Mouse (Mus musculus) hindbrain, embryonic 12.5 days (tissue): ENCODE measurements at regions not wholly inside any gene's neighbourhood (a gene's known extent, or its start where the extent isn't known, plus 50 kb on each side); places are given as distances from the start of the nearest gene placed in this dataset.

Source experiments
- ATAC-seq: fragments of 200-750 bp; cut with Nextera tagmentation; 2 replicates; pipeline ENCODE4 v1.8.0; 2017; ENCODE audit warnings: moderate TSS enrichment; ENCODE audit not compliant: low FRiP score
- H3K27ac ChIP-seq: fragments of 300-500 bp; sonication (generic); 2 replicates; pipeline ENCODE4 v1.5.1; 2016; ENCODE audit warnings: mild to moderate bottlenecking
- H3K27me3 ChIP-seq: fragments of 300-500 bp; sonication (generic); 2 replicates; pipeline ENCODE4 v1.6.1; 2016; ENCODE audit warnings: mild to moderate bottlenecking
- H3K36me3 ChIP-seq: fragments of 300-500 bp; sonication (generic); 2 replicates; pipeline ENCODE4 v1.6.1; 2016; ENCODE audit warnings: mild to moderate bottlenecking
- H3K4me1 ChIP-seq: fragments of 300-500 bp; sonication (generic); 2 replicates; pipeline ENCODE4 v1.6.1; 2016
- H3K4me2 ChIP-seq: fragments of 300-500 bp; sonication (generic); replicated peaks from 2 replicates; pipeline ENCODE4 v1.6.1; 2016; ENCODE audit warnings: mild to moderate bottlenecking
- H3K4me3 ChIP-seq: fragments of 300-500 bp; sonication (generic); 2 replicates; pipeline ENCODE4 v1.5.1; 2016; ENCODE audit warnings: mild to moderate bottlenecking
- H3K9ac ChIP-seq: fragments of 300-500 bp; sonication (generic); 2 replicates; pipeline ENCODE4 v1.6.1; 2016; ENCODE audit warnings: mild to moderate bottlenecking, moderate library complexity
- H3K9me3 ChIP-seq: fragments of 300-500 bp; sonication (generic); replicated peaks from 2 replicates; pipeline ENCODE4 v1.6.1; 2016; ENCODE audit warnings: mild to moderate bottlenecking
- WGBS: fragments of 180-500 bp; shearing (Covaris S2); methylation state at CpG from one replicate; pipeline ENCODE4 v1.1.7; 2016; 5-methylcytosine and 5-hydroxymethylcytosine counted together

GRCm38 (mm10) chr3:120810527-120810926, 361.0 kb downstream of the Rwdd3 start:
- 72% methylated on average over 5 of the region's 5 CpGs for WGBS
- H3K27ac ChIP-seq, result peak overlapping the region; percentile 14; the same call in 1 of the 2 replicates
- H3K9me3 ChIP-seq, result no peaks in the 10 kb centered on the region
- H3K36me3 ChIP-seq, result no peaks in the 10 kb centered on the region
- no peak overlapping the region for H3K4me3 ChIP-seq
- peaks cover 3% of the 10 kb centered on the region; the same call in 1 of the 2 replicates for H3K4me1 ChIP-seq
- H3K4me2 ChIP-seq, result no peak overlapping the region
- no peaks in the 10 kb centered on the region for H3K27me3 ChIP-seq
- no peak overlapping the region for H3K9ac ChIP-seq
- ATAC-seq, result no peak

DNA sequence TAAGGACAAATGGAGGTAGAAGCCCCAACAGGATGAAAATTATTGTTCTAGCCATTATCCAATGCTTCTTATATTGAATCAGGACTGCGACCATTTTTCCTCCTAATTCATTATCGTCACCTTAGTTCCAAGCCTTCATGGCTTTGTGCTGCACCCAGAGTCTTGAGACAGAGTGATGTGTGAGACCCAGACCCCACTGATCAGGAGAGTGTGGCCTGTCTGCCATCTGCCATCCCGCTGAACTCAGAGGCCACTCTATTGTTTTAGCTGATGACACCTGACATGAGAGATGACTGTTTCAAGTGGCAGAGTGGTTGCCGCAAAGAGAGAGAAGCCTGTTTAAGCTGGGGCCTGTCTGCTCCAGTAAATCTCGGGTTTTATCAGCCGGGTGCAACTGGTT, 361.4 kb downstream of the Rwdd3 start:
- ATAC-seq, result peak; percentile 43; the same call in 1 of the 2 replicates
- H3K36me3 ChIP-seq, result no peaks in the 10 kb centered on the region

GRCm38 (mm10) chr3:120786659-120787058, 384.8 kb downstream of the Rwdd3 start:
- Histone ChIP-seq H3K27ac (no peak overlapping the region), H3K4me3 (no peak overlapping the region), H3K9ac (no peak overlapping the region), H3K9me3 (no peaks in the 10 kb centered on the region), H3K36me3 (no peaks in the 10 kb centered on the region), H3K27me3 (no peaks in the 10 kb centered on the region), H3K4me2 (no peak overlapping the region), H3K4me1 (no peaks in the 10 kb centered on the region)
- ATAC-seq, result no peak
- WGBS, result 87% methylated on average over 9 of the region's 9 CpGs

More for the DNA sequence above, 361.4 kb downstream of the Rwdd3 start:
- Histone ChIP-seq H3K4me3 (no peak overlapping the region), H3K9ac (no peak overlapping the region), H3K4me2 (no peak overlapping the region), H3K27me3 (no peaks in the 10 kb centered on the region), H3K27ac (peak overlapping the region; percentile 14; the same call in 1 of the 2 replicates), H3K9me3 (no peaks in the 10 kb centered on the region), H3K4me1 (peaks cover 3% of the 10 kb centered on the region; the same call in 1 of the 2 replicates)
- WGBS, result 57% methylated on average over 6 of the region's 6 CpGs

DNA sequence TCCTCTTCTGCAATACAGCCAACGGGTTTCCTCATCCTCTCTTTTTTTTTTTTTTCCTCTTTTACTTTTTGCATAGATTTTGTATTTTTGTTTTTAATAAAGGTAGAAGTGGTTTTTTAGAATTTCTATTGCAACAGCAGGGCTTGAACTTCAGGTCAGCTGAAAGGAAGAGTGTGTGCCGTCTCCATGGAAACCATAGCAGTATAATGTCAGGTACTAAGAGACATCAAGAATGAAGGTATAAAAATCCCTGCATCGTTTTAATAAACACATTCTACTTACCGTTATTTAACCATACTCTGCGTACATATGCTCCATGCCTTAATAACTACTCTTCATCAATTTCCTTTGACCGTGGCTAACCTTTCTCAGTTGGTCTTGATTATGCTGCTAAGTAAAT, 390.0 kb downstream of the Rwdd3 start:
- no peak for ATAC-seq

DNA sequence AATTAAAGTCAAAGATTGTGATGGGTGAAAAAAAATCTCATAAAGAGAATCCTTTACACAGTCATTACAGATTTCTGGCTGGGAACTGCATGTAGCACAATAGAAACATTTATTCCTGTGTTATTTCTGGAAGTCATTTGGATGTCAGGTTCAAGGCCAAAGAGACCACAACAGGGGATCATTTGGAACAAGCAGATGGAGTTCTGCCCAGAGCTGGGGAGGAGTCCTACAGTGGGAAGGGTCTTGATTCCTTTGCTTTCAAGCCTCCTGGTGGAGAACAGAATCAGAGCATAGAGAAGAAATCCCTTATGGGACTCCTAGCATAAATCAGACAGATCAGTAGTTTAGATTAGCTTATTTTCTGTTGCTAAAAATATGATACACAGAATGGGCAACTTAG, 392.4 kb downstream of the Rwdd3 start:
- Histone ChIP-seq H3K4me2 (no peak overlapping the region), H3K36me3 (no peaks in the 10 kb centered on the region), H3K27ac (no peak overlapping the region), H3K4me3 (no peak overlapping the region), H3K9me3 (no peaks in the 10 kb centered on the region), H3K27me3 (no peaks in the 10 kb centered on the region), H3K4me1 (no peaks in the 10 kb centered on the region), H3K9ac (no peak overlapping the region)
- ATAC-seq, result no peak

More for the DNA sequence above, 390.0 kb downstream of the Rwdd3 start:
- Histone ChIP-seq H3K4me1 (no peaks in the 10 kb centered on the region), H3K36me3 (no peaks in the 10 kb centered on the region), H3K4me3 (no peak overlapping the region), H3K27me3 (no peaks in the 10 kb centered on the region), H3K4me2 (no peak overlapping the region), H3K9me3 (no peaks in the 10 kb centered on the region), H3K27ac (no peak overlapping the region), H3K9ac (no peak overlapping the region)
- WGBS, result 82% methylated on average over 6 of the region's 6 CpGs

- Histone ChIP-seq H3K4me1 (no peaks in the 10 kb centered on the region), H3K27ac (no peak overlapping the region), H3K4me2 (no peak overlapping the region), H3K9ac (no peak overlapping the region), H3K27me3 (no peaks in the 10 kb centered on the region), H3K36me3 (no peaks in the 10 kb centered on the region), H3K9me3 (no peaks in the 10 kb centered on the region), H3K4me3 (no peak overlapping the region)
- WGBS, result 81% methylated on average over 6 of the region's 6 CpGs
- ATAC-seq, result no peak
These were observed 396.5 kb downstream of the Rwdd3 start for GRCm38 (mm10) chr3:120774951-120775350.

- Histone ChIP-seq H3K9ac (no peak overlapping the region), H3K4me3 (no peak overlapping the region), H3K36me3 (no peaks in the 10 kb centered on the region), H3K27me3 (no peaks in the 10 kb centered on the region), H3K4me2 (no peak overlapping the region), H3K9me3 (no peaks in the 10 kb centered on the region), H3K4me1 (no peaks in the 10 kb centered on the region), H3K27ac (no peak overlapping the region)
- no peak for ATAC-seq
- WGBS, result 80% methylated on average over 4 of the region's 4 CpGs
These were observed 409.8 kb downstream of the Rwdd3 start for GRCm38 (mm10) chr3:120761681-120762080.

DNA sequence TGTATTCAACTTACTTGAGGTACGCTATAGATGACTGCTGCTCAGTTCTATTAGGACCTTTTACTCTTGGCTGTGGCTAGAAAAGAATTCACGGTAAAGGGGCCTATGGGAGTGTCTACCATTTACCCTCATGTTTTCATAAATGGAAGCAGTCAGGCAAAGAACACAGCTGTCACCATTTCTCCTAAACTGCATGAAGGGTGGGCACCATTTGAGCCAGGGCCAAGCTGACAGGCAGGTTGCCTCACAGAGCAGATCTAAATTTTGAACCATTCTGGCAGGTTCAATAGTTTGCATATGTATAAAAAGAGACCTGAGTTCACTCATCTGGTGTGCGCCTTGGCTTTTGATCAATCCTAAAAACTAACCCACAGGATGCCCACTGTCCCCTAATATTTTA, 410.3 kb downstream of the Rwdd3 start:
- no peaks in the 10 kb centered on the region for H3K9me3 ChIP-seq
- H3K9ac ChIP-seq, result no peak overlapping the region
- no peak overlapping the region for H3K27ac ChIP-seq
- 88% methylated on average over 3 of the region's 3 CpGs for WGBS
- H3K4me2 ChIP-seq, result no peak overlapping the region
- no peaks in the 10 kb centered on the region for H3K4me1 ChIP-seq
- no peak for ATAC-seq
- no peaks in the 10 kb centered on the region for H3K36me3 ChIP-seq
- H3K27me3 ChIP-seq, result no peaks in the 10 kb centered on the region
- H3K4me3 ChIP-seq, result no peak overlapping the region

GRCm38 (mm10) chr3:120748513-120748912, 423.0 kb downstream of the Rwdd3 start:
- WGBS, result 49% methylated on average over 4 of the region's 4 CpGs
- H3K9ac ChIP-seq, result no peak overlapping the region

DNA sequence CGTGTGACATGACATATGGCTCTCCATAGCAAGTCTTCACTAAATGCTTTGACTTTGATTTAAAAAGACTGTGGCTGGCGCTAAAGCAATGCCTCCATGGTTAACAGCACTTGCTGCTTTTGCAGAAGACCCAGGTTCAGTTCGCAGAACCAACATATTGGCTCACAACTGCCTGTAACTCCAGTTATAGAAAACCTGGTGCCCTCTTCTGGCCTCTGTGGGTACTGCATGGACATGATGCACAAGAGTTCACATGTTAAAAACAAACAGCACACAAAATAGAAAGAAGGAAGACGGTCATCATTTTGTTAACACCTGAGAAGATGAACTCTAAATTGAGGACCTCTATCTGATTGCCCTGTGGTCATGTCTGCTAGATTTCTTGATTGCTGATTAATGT, 423.8 kb downstream of the Rwdd3 start:
- no peak overlapping the region for H3K4me2 ChIP-seq
- no peak overlapping the region for H3K9ac ChIP-seq
- ATAC-seq, result no peak
- 87% methylated on average over 4 of the region's 4 CpGs for WGBS
- no peaks in the 10 kb centered on the region for H3K9me3 ChIP-seq
- H3K4me3 ChIP-seq, result no peak overlapping the region
- H3K36me3 ChIP-seq, result no peaks in the 10 kb centered on the region
- no peaks in the 10 kb centered on the region for H3K27me3 ChIP-seq
- no peak overlapping the region for H3K27ac ChIP-seq
- no peaks in the 10 kb centered on the region for H3K4me1 ChIP-seq

More at GRCm38 (mm10) chr3:120748513-120748912, 423.0 kb downstream of the Rwdd3 start:
- no peaks in the 10 kb centered on the region for H3K27me3 ChIP-seq
- H3K4me1 ChIP-seq, result no peaks in the 10 kb centered on the region
- no peaks in the 10 kb centered on the region for H3K9me3 ChIP-seq
- H3K27ac ChIP-seq, result no peak overlapping the region
- H3K36me3 ChIP-seq, result no peaks in the 10 kb centered on the region
- no peak overlapping the region for H3K4me2 ChIP-seq
- H3K4me3 ChIP-seq, result no peak overlapping the region
- ATAC-seq, result no peak

- H3K4me3 ChIP-seq, result no peak overlapping the region
- no peaks in the 10 kb centered on the region for H3K36me3 ChIP-seq
- peak; percentile 57; the same call in 1 of the 2 replicates for ATAC-seq
- 95% methylated on average over 6 of the region's 6 CpGs for WGBS
- no peak overlapping the region for H3K9ac ChIP-seq
- no peak overlapping the region for H3K4me2 ChIP-seq
- H3K9me3 ChIP-seq, result no peaks in the 10 kb centered on the region
- H3K27ac ChIP-seq, result no peak overlapping the region
- H3K4me1 ChIP-seq, result peaks cover 8% of the 10 kb centered on the region
- H3K27me3 ChIP-seq, result no peaks in the 10 kb centered on the region
These were observed 438.2 kb downstream of the Rwdd3 start for GRCm38 (mm10) chr3:120733332-120733731.

DNA sequence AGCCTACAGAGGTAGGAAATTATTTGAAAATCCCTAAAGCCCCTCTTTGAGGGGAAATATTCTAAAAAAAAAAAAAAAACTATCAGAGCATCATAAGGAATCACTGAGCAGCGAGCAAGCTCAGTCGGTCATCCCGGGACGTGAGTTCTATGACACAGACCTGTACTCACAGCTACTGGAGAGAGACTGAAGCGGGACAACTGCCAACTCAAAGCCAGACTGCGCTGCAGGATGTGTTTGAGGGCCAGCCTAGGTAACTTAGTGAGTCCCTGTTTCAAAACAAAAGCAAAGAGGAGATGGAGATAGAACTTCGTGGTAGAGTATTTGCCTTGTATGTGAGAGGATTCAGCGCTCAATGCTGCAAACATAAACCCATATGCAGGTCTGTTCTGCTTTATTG, 439.1 kb downstream of the Rwdd3 start:
- no peak overlapping the region for H3K4me3 ChIP-seq
- H3K4me2 ChIP-seq, result no peak overlapping the region
- H3K27me3 ChIP-seq, result no peaks in the 10 kb centered on the region
- H3K27ac ChIP-seq, result no peak overlapping the region
- peaks cover 8% of the 10 kb centered on the region for H3K4me1 ChIP-seq
- 95% methylated on average over 8 of the region's 8 CpGs for WGBS
- no peak for ATAC-seq
- no peak overlapping the region for H3K9ac ChIP-seq
- H3K36me3 ChIP-seq, result no peaks in the 10 kb centered on the region
- no peaks in the 10 kb centered on the region for H3K9me3 ChIP-seq

DNA sequence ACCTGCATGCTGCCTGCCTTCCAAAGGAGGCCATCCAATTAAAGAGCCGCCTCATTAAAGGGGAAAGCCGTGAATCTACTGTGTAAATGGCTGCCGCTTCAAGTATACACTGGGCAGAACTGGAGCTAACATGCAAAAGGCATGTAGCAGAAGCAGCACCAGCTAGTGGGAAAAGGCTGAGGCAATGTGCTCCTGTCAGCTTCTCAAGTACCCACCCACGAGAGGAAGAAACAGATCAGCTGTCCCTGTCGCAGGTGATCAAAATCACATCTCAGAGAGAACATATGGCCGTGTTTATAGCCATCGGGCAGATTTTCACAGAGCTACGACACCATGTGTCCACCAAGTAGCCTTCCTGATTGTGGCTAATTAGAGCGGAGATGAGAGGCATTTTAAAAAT, 440.2 kb downstream of the Rwdd3 start:
- Histone ChIP-seq H3K27ac (no peak overlapping the region), H3K4me1 (peaks cover 8% of the 10 kb centered on the region), H3K4me2 (no peak overlapping the region), H3K27me3 (no peaks in the 10 kb centered on the region), H3K9ac (no peak overlapping the region), H3K4me3 (no peak overlapping the region), H3K9me3 (no peaks in the 10 kb centered on the region), H3K36me3 (no peaks in the 10 kb centered on the region)
- WGBS, result 65% methylated on average over 9 of the region's 9 CpGs
- no peak for ATAC-seq
